In the genomic region with DNA sequence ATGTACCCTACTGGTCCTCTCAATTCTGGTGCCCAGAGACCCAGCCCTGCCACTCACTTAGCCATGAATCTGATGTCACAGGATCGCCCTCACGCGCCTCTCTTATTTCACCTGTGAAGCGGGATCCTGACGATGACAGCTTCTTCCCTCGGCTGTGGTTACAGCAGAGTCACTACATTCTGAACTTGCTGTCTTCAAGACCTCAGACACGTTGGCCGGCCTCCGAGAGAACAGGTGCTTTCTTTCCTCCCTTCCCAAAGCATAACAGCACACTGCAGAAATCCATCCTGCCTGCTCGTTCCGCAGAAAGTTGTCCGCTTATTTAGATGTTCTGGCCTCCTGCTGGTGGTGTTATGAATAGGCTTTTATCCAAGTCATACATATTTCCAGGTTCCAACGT, we compare ENCODE assay signal across 29 mouse cellular contexts. TPM values are rescaled to one million over a fixed set of nuclear protein-coding genes. Genes with fewer than 3 reads are reported as not detected.
DNase-seq lines count a peak whose midpoint lies in the region; ATAC-seq and TF ChIP-seq lines count a peak whose summit lies in the region.
"Had no signal": no experiment of that assay in that cellular context is flagged by ENCODE, and none has a peak within 500 bp of the region (broad histone marks: within the 10 kb centered on the region; RNA-seq: fewer than 3 reads in every experiment).

No protein-coding gene starts in this region.

- H3K4me1 ChIP-seq in hindbrain, postnatal 0 days (ENCODE audit: insufficient read depth, low read length), result no peaks in the 10 kb centered on the region
- H3K4me1 ChIP-seq in hindbrain, embryonic 10.5 days (replicated peaks), result 0 out of 2 replicates have a peak, but pooled peaks cover 4% of the 10 kb centered on the region
- H3K4me1 ChIP-seq in stomach, postnatal 0 days (replicated peaks; ENCODE audit: control insufficient read depth, insufficient read depth), result no peaks in the 10 kb centered on the region
- H3K4me1 ChIP-seq: embryonic facial prominence, embryonic 13.5 days; heart, embryonic 10.5 days; hindbrain, embryonic 13.5 days; kidney, embryonic 15.5 days; liver, embryonic 12.5 days; neural tube, embryonic 15.5 days had no signal

- no peak overlapping the region for H3K4me2 ChIP-seq in hindbrain, postnatal 0 days (ENCODE audit: low read depth, low read length)
- no peak overlapping the region for H3K4me2 ChIP-seq in stomach, postnatal 0 days (replicated peaks; ENCODE audit: low read depth)
- H3K4me2 ChIP-seq: embryonic facial prominence, embryonic 13.5 days; hindbrain, embryonic 13.5 days; kidney, embryonic 15.5 days; liver, embryonic 12.5 days; neural tube, embryonic 15.5 days had no signal

- TF ChIP-seq EP300 in stomach, postnatal 0 days (optimal IDR thresholded peaks at IDR 0.05), result no peak

- H3K9ac ChIP-seq in hindbrain, postnatal 0 days (replicated peaks; ENCODE audit: low read length), result no peak overlapping the region
- no peak overlapping the region for H3K9ac ChIP-seq in stomach, postnatal 0 days (ENCODE audit: low read length)
- H3K9ac ChIP-seq: embryonic facial prominence, embryonic 13.5 days; hindbrain, embryonic 13.5 days; kidney, embryonic 15.5 days; liver, embryonic 12.5 days; liver, postnatal 0 days; neural tube, embryonic 15.5 days had no signal

- intact Hi-C loops in left cerebral cortex, adult 2 months (cut with DNase I), result no loop called here
- intact Hi-C loops in left cerebral cortex, postnatal 4 days (cut with DNase I), result no loop called here

- DNase-seq in hindbrain, postnatal 0 days (ENCODE audit: low spot score), result peak; percentile 32
- DNase-seq in hindbrain, embryonic 10.5 days (ENCODE audit: low spot score), result no peak
- no peak for DNase-seq in left cerebral cortex, adult 2 months (ENCODE audit: extremely low spot score in 1 of 2, low spot score in 2 of 2)
- DNase-seq in left cerebral cortex, postnatal 4 days, result no peak
- DNase-seq in gastrocnemius, adult 8-10 months (ENCODE audit: low spot score in 2 of 2), result peak; percentile 38 to 53
- DNase-seq in stomach, postnatal 0 days (ENCODE audit: low spot score), result no peak
- DNase-seq in heart, adult 11 months, result no peak
- DNase-seq: adrenal gland, postnatal 14 days; cerebellum, adult 11-12 months; cerebellum, postnatal 10 days; heart, postnatal 36 days; kidney, adult 18-20 months; kidney, postnatal 4 days; liver, postnatal 0 days; lung, postnatal 4 days; midbrain, embryonic 14.5 days; retina, postnatal 1 day; thymus, adult 2 months; thymus, postnatal 36 days had no signal

- no peak overlapping the region for H3K27ac ChIP-seq in hindbrain, postnatal 0 days
- H3K27ac ChIP-seq in hindbrain, embryonic 10.5 days, result no peak overlapping the region
- no peak overlapping the region for H3K27ac ChIP-seq in left cerebral cortex, adult 2 months
- no peak overlapping the region for H3K27ac ChIP-seq in stomach, postnatal 0 days (replicated peaks)
- H3K27ac ChIP-seq: embryonic facial prominence, embryonic 13.5 days; heart, embryonic 10.5 days; hindbrain, embryonic 13.5 days; kidney, embryonic 15.5 days; liver, embryonic 12.5 days; neural tube, embryonic 15.5 days had no signal

- H3K27me3 ChIP-seq in hindbrain, postnatal 0 days (ENCODE audit: insufficient read depth, low read length), result no peaks in the 10 kb centered on the region
- no peaks in the 10 kb centered on the region for H3K27me3 ChIP-seq in hindbrain, embryonic 10.5 days (ENCODE audit: insufficient read depth, poor library complexity, severe bottlenecking)
- no peaks in the 10 kb centered on the region for H3K27me3 ChIP-seq in stomach, postnatal 0 days (ENCODE audit: control insufficient read depth, insufficient read depth, low read length)
- H3K27me3 ChIP-seq: embryonic facial prominence, embryonic 13.5 days; hindbrain, embryonic 13.5 days; kidney, embryonic 15.5 days; liver, embryonic 12.5 days; neural tube, embryonic 15.5 days had no signal

- peak; percentile 46 for TF ChIP-seq CTCF in hindbrain, postnatal 0 days (IDR thresholded peaks at IDR 0.05; ENCODE audit: low read depth)
- peak; percentile 23; the same call in 1 of the 2 replicates for TF ChIP-seq CTCF in left cerebral cortex, adult 2 months (IDR thresholded peaks at IDR 0.05)
- TF ChIP-seq CTCF in stomach, postnatal 0 days (IDR thresholded peaks at IDR 0.05; ENCODE audit: low read depth), result peak; percentile 47; the same call in 1 of the 2 replicates

- H3K36me3 ChIP-seq in hindbrain, postnatal 0 days (ENCODE audit: insufficient read depth, low read length), result no peaks in the 10 kb centered on the region
- H3K36me3 ChIP-seq in hindbrain, embryonic 10.5 days, result no peaks in the 10 kb centered on the region
- H3K36me3 ChIP-seq in stomach, postnatal 0 days (ENCODE audit: control insufficient read depth, insufficient read depth, low read length), result no peaks in the 10 kb centered on the region
- H3K36me3 ChIP-seq: embryonic facial prominence, embryonic 13.5 days; heart, embryonic 10.5 days; hindbrain, embryonic 13.5 days; kidney, embryonic 15.5 days; liver, embryonic 12.5 days; neural tube, embryonic 15.5 days had no signal

- 78% methylated on average over 13 of the region's 13 CpGs for WGBS in hindbrain, postnatal 0 days
- WGBS in hindbrain, embryonic 10.5 days, result 85% methylated on average over 13 of the region's 13 CpGs
- 75% methylated on average over 13 of the region's 13 CpGs for WGBS in stomach, postnatal 0 days

- no peaks in the 10 kb centered on the region for H3K9me3 ChIP-seq in hindbrain, postnatal 0 days (ENCODE audit: low read length)
- peaks cover 4% of the 10 kb centered on the region; the same call in 1 of the 2 replicates for H3K9me3 ChIP-seq in hindbrain, embryonic 10.5 days
- no peaks in the 10 kb centered on the region for H3K9me3 ChIP-seq in stomach, postnatal 0 days (ENCODE audit: control insufficient read depth, low read length)
- H3K9me3 ChIP-seq: embryonic facial prominence, embryonic 13.5 days; heart, embryonic 10.5 days; hindbrain, embryonic 13.5 days; kidney, embryonic 15.5 days; liver, embryonic 12.5 days; neural tube, embryonic 15.5 days had no signal

- no peak for ATAC-seq in hindbrain, postnatal 0 days
- ATAC-seq in stomach, postnatal 0 days (ENCODE audit: low FRiP score, low TSS enrichment), result no peak
- ATAC-seq: forebrain, embryonic 16.5 days; liver, embryonic 12.5 days; liver, postnatal 0 days had no signal

- H3K4me3 ChIP-seq in hindbrain, postnatal 0 days (ENCODE audit: low read length), result no peak overlapping the region
- no peak overlapping the region for H3K4me3 ChIP-seq in hindbrain, embryonic 10.5 days
- H3K4me3 ChIP-seq in left cerebral cortex, adult 2 months, result no peak overlapping the region
- no peak overlapping the region for H3K4me3 ChIP-seq in stomach, postnatal 0 days (ENCODE audit: low read depth, low read length)
- H3K4me3 ChIP-seq: embryonic facial prominence, embryonic 13.5 days; heart, embryonic 10.5 days; hindbrain, embryonic 13.5 days; kidney, embryonic 15.5 days; liver, embryonic 12.5 days; neural tube, embryonic 15.5 days had no signal

RNA-seq across cellular contexts. Expression of a gene that starts 13.9 kb away (rescaled TPM):
- total RNA-seq in hindbrain, postnatal 0 days (2014; rRNA removed), result 2.7 and 3.5 TPM in 2 replicates
- 0.78 and 0.92 TPM in 2 replicates for polyA plus RNA-seq in hindbrain, postnatal 0 days (2015; fragmentation: Nextera tagmentation; extraction: Ambion mirVana)
- polyA plus RNA-seq in hindbrain, embryonic 10.5 days (2016; fragmentation: Nextera tagmentation; extraction: Ambion mirVana), result 0.04 TPM in 1 of 2 replicates, not detected in the other
- total RNA-seq in left cerebral cortex, adult 2 months (2021), result 1 to 10 TPM; 3.2 to 3.6 TPM
- total RNA-seq in left cerebral cortex, postnatal 4 days (2021), result 1 to 10 TPM; 1.6 to 2.5 TPM
- total RNA-seq in gastrocnemius, adult 8-10 months (2022), result 10 to 100 TPM; 13.8 to 24.5 (median 17.3) TPM
- 13.9 and 14.2 TPM in 2 replicates for polyA plus RNA-seq in stomach, postnatal 0 days (2015; fragmentation: Nextera tagmentation; extraction: Ambion mirVana)
- total RNA-seq: adrenal gland, postnatal 14 days; granulocyte monocyte progenitor cell, adult 5-6 weeks; MEL had no signal
- polyA plus RNA-seq: forebrain, embryonic 11.5 days; hindbrain, embryonic 13.5 days; liver, embryonic 12.5 days; liver, postnatal 0 days had no signal

Comparison
In these comparisons a context has a peak if more than half of its experiments do, and no peak if none do; other contexts are left out.
1. DNase-seq: peak in hindbrain, postnatal 0 days (single experiment) and gastrocnemius, adult 8-10 months (2 of 2); none in hindbrain, embryonic 10.5 days (single experiment), left cerebral cortex, adult 2 months (0 of 2), left cerebral cortex, postnatal 4 days (single experiment), stomach, postnatal 0 days (single experiment) and heart, adult 11 months (single experiment).
2. Peak in every context shown above with its lines, with median percentiles within 50 percentile points of each other: CTCF ChIP-seq.